Mouse (Mus musculus) embryonic facial prominence, embryonic 13.5 days (tissue): ENCODE measurements around the gene Nrxn3. TPM values are rescaled to one million over a fixed set of nuclear protein-coding genes. Genes with fewer than 3 reads are reported as not detected.

Source experiments
- ATAC-seq: fragments of 200-750 bp; cut with Nextera tagmentation; 2 replicates; pipeline ENCODE4 v1.8.0; 2017; ENCODE audit warnings: low read depth; ENCODE audit not compliant: insufficient number of reproducible peaks, insufficient read depth, low FRiP score, low TSS enrichment
- H3K27ac ChIP-seq: fragments of 300-500 bp; sonication (generic); 2 replicates; pipeline ENCODE4 v1.5.1; 2015; ENCODE audit warnings: moderate library complexity, mild to moderate bottlenecking, inconsistent platforms
- H3K27me3 ChIP-seq: fragments of 300-500 bp; sonication (generic); 2 replicates; pipeline ENCODE4 v1.6.1; 2015; ENCODE audit warnings: mild to moderate bottlenecking, inconsistent platforms
- H3K36me3 ChIP-seq: fragments of 300-500 bp; sonication (generic); 2 replicates; pipeline ENCODE4 v1.6.1; 2015; ENCODE audit warnings: mild to moderate bottlenecking, inconsistent platforms
- H3K4me1 ChIP-seq: fragments of 300-500 bp; sonication (generic); 2 replicates; pipeline ENCODE4 v1.6.1; 2015; ENCODE audit warnings: inconsistent platforms
- H3K4me2 ChIP-seq: fragments of 300-500 bp; sonication (generic); 2 replicates; pipeline ENCODE4 v1.6.1; 2015; ENCODE audit warnings: moderate library complexity, mild to moderate bottlenecking, inconsistent platforms
- H3K4me3 ChIP-seq: fragments of 300-500 bp; sonication (generic); 2 replicates; pipeline ENCODE4 v1.5.1; 2015; ENCODE audit warnings: mild to moderate bottlenecking, inconsistent platforms
- H3K9ac ChIP-seq: fragments of 300-500 bp; sonication (generic); 2 replicates; pipeline ENCODE4 v1.6.1; 2015; ENCODE audit warnings: mild to moderate bottlenecking, inconsistent platforms
- H3K9me3 ChIP-seq: fragments of 300-500 bp; sonication (generic); 2 replicates; pipeline ENCODE4 v1.6.1; 2016; ENCODE audit warnings: inconsistent platforms
- WGBS: fragments of 180-500 bp; shearing (Covaris S2); methylation state at CpG from one replicate; pipeline ENCODE4 v1.1.7; 2015; ENCODE audit warnings: mixed read lengths; 5-methylcytosine and 5-hydroxymethylcytosine counted together
- polyA plus RNA-seq: library from polyadenylated mRNA; unstranded; fragments of >200 nt; fragmentation: Nextera tagmentation; extraction: Ambion mirVana; gene quantifications from 2 replicates; pipeline ENCODE4 v1.2.1, GENCODE M21; 2015

Nrxn3 gene
- polyA plus RNA-seq, 1 experiment from 2014 or later, result 5.5 TPM

DNA sequence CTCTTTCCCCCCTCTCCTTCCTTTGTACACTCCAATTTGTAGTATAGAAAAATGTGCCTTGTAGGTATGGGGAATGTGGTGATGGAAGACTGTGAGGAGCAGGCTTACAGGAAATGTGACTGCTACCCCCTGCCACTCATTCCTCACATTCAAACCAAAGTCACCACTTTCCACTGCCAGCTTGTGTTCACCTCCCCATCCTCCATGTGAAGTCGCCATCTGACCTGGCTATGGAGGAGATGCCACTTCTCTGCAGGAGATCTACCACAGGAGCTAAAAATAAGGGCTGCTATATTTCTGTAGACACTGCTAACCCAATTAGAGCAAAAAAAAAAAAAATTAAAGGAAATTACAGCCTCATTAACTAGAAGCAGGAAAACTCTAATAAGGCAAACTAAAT, 980.3 kb downstream of the Nrxn3 start:
- H3K4me3 ChIP-seq, result no peak overlapping the region
- no peak overlapping the region for H3K4me2 ChIP-seq
- 79% methylated on average over 1 of the region's 1 CpGs for WGBS
- no peak for ATAC-seq
- no peak overlapping the region for H3K27ac ChIP-seq
- no peaks in the 10 kb centered on the region for H3K27me3 ChIP-seq
- H3K9ac ChIP-seq, result no peak overlapping the region
- no peaks in the 10 kb centered on the region for H3K36me3 ChIP-seq
- H3K9me3 ChIP-seq, result no peaks in the 10 kb centered on the region
- no peaks in the 10 kb centered on the region for H3K4me1 ChIP-seq

- Histone ChIP-seq H3K4me2 (no peak overlapping the region), H3K36me3 (no peaks in the 10 kb centered on the region), H3K27ac (no peak overlapping the region), H3K4me3 (no peak overlapping the region), H3K27me3 (no peaks in the 10 kb centered on the region), H3K9ac (no peak overlapping the region), H3K9me3 (no peaks in the 10 kb centered on the region), H3K4me1 (no peaks in the 10 kb centered on the region)
- WGBS, result 79% methylated on average over 4 of the region's 4 CpGs
- ATAC-seq, result no peak
Observed at GRCm38 (mm10) chr12:89707913-89708312, 985.2 kb downstream of the Nrxn3 start.

DNA sequence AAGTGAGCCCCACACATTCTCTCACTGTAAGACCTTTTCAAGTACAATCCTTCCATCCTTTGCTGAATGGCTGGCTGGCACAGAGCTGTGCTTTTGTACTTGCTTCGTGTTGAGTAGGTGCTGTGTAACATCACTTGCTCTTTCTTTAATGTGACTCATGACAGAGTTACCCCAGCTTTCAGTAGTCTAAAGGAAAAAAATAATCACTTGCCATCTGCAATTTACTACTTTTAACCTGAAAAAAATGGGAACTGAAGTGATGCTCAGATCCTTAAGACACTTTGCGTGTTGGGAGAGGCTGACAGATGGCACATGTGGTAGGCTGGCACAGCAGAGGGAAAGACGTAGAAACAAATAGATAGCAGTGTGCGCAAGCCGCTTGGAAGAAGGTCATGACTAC, 987.8 kb downstream of the Nrxn3 start:
- H3K9ac ChIP-seq, result no peak overlapping the region
- no peak overlapping the region for H3K4me2 ChIP-seq
- no peaks in the 10 kb centered on the region for H3K27me3 ChIP-seq
- H3K4me3 ChIP-seq, result no peak overlapping the region
- 92% methylated on average over 5 of the region's 5 CpGs for WGBS
- H3K36me3 ChIP-seq, result no peaks in the 10 kb centered on the region
- H3K9me3 ChIP-seq, result no peaks in the 10 kb centered on the region
- no peak for ATAC-seq
- no peak overlapping the region for H3K27ac ChIP-seq
- H3K4me1 ChIP-seq, result no peaks in the 10 kb centered on the region

GRCm38 (mm10) chr12:89711791-89712190, 989.1 kb downstream of the Nrxn3 start:
- Histone ChIP-seq H3K9ac (no peak overlapping the region), H3K27me3 (no peaks in the 10 kb centered on the region), H3K27ac (no peak overlapping the region), H3K4me2 (no peak overlapping the region), H3K9me3 (no peaks in the 10 kb centered on the region), H3K4me3 (no peak overlapping the region), H3K4me1 (no peaks in the 10 kb centered on the region), H3K36me3 (no peaks in the 10 kb centered on the region)
- 77% methylated on average over 1 of the region's 1 CpGs for WGBS
- no peak for ATAC-seq

DNA sequence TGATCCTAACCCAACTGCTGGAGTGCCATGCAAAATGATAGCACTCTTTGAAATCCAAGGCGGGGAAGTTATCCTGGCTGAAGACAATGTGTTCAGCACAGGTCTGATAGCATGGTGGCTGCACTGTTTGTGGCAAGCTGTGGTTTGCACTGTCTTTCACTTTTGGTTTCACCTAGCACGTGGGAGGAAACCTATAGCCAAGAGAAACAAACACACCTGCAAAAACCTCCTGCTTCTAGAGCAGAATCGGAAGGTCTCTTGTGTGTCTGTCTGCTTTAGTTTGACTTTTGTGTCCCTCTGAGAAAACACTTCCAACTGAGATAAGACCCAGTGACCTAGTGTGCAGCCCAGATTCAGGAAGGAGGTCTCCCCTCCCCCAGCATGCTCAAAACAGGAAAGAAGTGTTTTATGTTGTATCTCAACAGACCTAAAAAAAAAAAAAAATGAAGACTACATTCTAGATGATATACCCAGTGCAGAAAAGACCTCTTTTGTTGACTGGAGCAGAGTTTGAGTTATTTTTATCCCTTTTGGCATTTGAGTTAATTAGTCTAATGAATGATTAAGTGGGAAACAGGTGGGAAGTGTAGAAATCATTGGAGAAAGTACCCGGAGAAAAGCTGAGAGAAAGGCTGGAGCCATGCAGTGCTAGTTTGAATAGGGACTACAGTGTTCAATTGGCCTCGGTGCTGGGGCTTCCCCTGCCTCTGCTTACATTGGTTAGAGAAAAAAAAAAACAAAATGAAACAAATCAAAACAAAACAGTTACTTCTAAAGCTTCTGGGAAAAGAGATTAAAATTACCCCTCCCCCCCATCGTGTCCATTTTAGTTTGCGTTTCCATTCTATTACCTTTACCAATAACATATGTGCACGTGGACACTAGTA, 996.8 kb downstream of the Nrxn3 start:
- ATAC-seq, result no peak
- WGBS, result 35% methylated on average over 8 of the region's 8 CpGs
- H3K36me3 ChIP-seq, result no peaks in the 10 kb centered on the region

DNA sequence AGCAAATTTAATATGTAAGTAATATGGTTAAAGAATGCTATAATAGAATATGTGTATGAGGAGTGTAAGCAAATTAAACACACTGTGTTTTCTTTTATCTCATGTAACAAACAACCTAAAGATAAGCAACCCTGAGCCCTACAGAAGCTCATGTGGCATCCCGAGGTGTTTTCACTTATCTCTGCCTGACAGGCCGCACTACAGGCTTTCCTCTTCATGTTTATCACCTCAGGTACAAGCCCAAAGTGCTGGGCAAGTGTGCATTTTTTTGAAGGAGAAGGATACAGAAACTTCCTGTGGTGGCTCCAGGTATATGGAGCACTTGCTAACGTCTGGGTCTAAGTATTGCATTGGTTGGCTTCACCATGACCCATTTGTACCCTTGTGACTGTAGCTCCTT, 998.3 kb downstream of the Nrxn3 start:
- Histone ChIP-seq H3K4me2 (no peak overlapping the region), H3K27ac (no peak overlapping the region), H3K9ac (no peak overlapping the region), H3K4me3 (no peak overlapping the region), H3K36me3 (no peaks in the 10 kb centered on the region), H3K4me1 (no peaks in the 10 kb centered on the region), H3K27me3 (no peaks in the 10 kb centered on the region), H3K9me3 (no peaks in the 10 kb centered on the region)
- no peak for ATAC-seq
- 71% methylated on average over 3 of the region's 3 CpGs for WGBS

More for the DNA sequence above, 996.8 kb downstream of the Nrxn3 start:
- Histone ChIP-seq H3K27me3 (no peaks in the 10 kb centered on the region), H3K9me3 (no peaks in the 10 kb centered on the region), H3K4me3 (no peak overlapping the region), H3K27ac (no peak overlapping the region), H3K9ac (no peak overlapping the region), H3K4me2 (no peak overlapping the region), H3K4me1 (no peaks in the 10 kb centered on the region)

GRCm38 (mm10) chr12:89722462-89722861, 999.8 kb downstream of the Nrxn3 start:
- Histone ChIP-seq H3K27ac (no peak overlapping the region), H3K4me2 (no peak overlapping the region), H3K36me3 (no peaks in the 10 kb centered on the region), H3K9me3 (no peaks in the 10 kb centered on the region), H3K9ac (no peak overlapping the region), H3K4me1 (no peaks in the 10 kb centered on the region), H3K27me3 (no peaks in the 10 kb centered on the region), H3K4me3 (no peak overlapping the region)
- ATAC-seq, result no peak
- 88% methylated on average over 14 of the region's 14 CpGs for WGBS

GRCm38 (mm10) chr12:89724048-89724447, 1001.4 kb downstream of the Nrxn3 start:
- Histone ChIP-seq H3K36me3 (no peaks in the 10 kb centered on the region), H3K9me3 (no peaks in the 10 kb centered on the region), H3K4me3 (no peak overlapping the region), H3K4me2 (no peak overlapping the region), H3K27me3 (no peaks in the 10 kb centered on the region), H3K9ac (no peak overlapping the region), H3K27ac (no peak overlapping the region), H3K4me1 (no peaks in the 10 kb centered on the region)
- no peak for ATAC-seq
- 61% methylated on average over 3 of the region's 3 CpGs for WGBS

DNA sequence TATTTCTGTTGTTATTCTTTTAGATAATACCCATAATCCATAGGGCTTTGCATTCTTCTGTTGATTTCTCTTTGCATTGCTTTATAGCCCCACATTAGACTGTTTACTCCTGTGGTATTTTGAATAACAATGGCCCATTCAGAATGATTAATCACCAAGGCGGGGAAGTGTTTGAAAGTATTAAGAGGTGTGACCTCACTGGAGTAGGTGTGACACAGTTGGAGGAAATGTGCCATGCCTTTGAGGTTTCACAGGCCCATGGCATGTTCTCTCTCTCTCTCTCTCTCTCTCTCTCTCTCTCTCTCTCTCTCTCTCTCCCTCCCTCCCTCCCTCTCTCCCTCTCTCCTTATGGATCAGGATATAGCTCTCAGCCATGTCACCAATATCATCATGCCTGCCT, 1019.6 kb downstream of the Nrxn3 start:
- H3K4me1 ChIP-seq, result no peaks in the 10 kb centered on the region
- H3K27me3 ChIP-seq, result no peaks in the 10 kb centered on the region
- H3K27ac ChIP-seq, result no peak overlapping the region
- no peaks in the 10 kb centered on the region for H3K36me3 ChIP-seq
- H3K9me3 ChIP-seq, result no peaks in the 10 kb centered on the region
- no peak overlapping the region for H3K4me3 ChIP-seq
- ATAC-seq, result no peak
- H3K9ac ChIP-seq, result no peak overlapping the region
- H3K4me2 ChIP-seq, result no peak overlapping the region
- WGBS, result 80% methylated on average over 1 of the region's 1 CpGs

DNA sequence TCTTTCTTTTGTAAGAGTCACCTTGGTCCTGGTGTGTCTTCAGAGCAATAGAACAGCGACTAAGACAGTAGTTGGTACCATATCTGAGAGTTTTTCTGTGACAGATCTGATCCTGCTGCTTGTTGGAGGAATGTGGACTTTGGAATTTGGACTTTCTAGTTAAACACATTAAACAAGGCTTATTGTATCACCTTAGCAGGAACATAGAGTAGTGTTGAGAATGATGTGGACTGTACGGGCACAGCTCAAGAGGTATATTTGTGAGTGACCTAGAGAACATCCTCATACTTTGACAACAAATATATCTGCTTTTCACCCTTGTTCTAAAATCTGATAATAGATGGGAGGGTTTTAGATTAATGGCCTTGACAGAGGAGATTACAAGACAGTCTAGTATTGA, 1020.1 kb downstream of the Nrxn3 start:
- Histone ChIP-seq H3K27me3 (no peaks in the 10 kb centered on the region), H3K4me1 (no peaks in the 10 kb centered on the region), H3K27ac (no peak overlapping the region), H3K36me3 (no peaks in the 10 kb centered on the region), H3K9me3 (no peaks in the 10 kb centered on the region), H3K9ac (no peak overlapping the region), H3K4me3 (no peak overlapping the region), H3K4me2 (no peak overlapping the region)
- 85% methylated on average over 2 of the region's 2 CpGs for WGBS
- ATAC-seq, result no peak

- Histone ChIP-seq H3K4me1 (0 out of 2 replicates have a peak, but pooled peaks cover 5% of the 10 kb centered on the region), H3K4me3 (no peak overlapping the region), H3K27ac (no peak overlapping the region), H3K27me3 (no peaks in the 10 kb centered on the region), H3K36me3 (no peaks in the 10 kb centered on the region), H3K4me2 (no peak overlapping the region), H3K9ac (no peak overlapping the region), H3K9me3 (no peaks in the 10 kb centered on the region)
- ATAC-seq, result no peak
- WGBS, result 33% methylated on average over 10 of the region's 10 CpGs
Observed at GRCm38 (mm10) chr12:89764191-89765082, 1041.8 kb downstream of the Nrxn3 start.

DNA sequence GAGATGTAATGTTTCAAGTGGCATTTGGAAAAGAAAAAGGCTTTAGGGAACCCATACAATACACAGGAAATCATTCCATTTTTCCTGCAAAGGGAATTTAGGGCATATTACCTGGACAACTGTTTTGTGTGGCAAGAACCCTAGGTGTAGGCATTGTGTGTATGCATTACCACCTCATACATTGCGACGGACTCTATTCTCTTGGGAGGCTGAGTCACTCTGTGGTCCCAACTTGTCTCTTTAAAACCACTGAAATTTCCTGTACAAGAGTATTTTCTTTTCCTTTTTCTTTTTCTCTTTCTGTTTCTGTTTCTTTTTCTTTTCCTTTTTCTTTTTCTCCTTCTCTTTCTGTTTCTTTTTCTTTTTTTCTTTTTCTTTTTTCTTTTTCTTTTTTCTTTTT, 1042.5 kb downstream of the Nrxn3 start:
- no peak overlapping the region for H3K4me3 ChIP-seq
- H3K27me3 ChIP-seq, result no peaks in the 10 kb centered on the region
- H3K27ac ChIP-seq, result no peak overlapping the region
- ATAC-seq, result no peak
- no peak overlapping the region for H3K9ac ChIP-seq
- no peaks in the 10 kb centered on the region for H3K36me3 ChIP-seq
- 0 out of 2 replicates have a peak, but pooled peaks cover 5% of the 10 kb centered on the region for H3K4me1 ChIP-seq
- 64% methylated on average over 2 of the region's 2 CpGs for WGBS
- H3K4me2 ChIP-seq, result no peak overlapping the region
- no peaks in the 10 kb centered on the region for H3K9me3 ChIP-seq
